Mouse (Mus musculus) liver (tissue): ENCODE results near the gene Ascc2.

Source experiments
- DNase-seq: peaks from one replicate; pipeline ENCODE4 v3.0.0-alpha.2; 2020; ENCODE audit warnings: mixed read lengths

Ascc2 gene

GRCm38 (mm10) chr11:4721728-4722127 is 84.2 kb downstream of the Ascc2 start:
- DNase-seq, result no peak

DNA sequence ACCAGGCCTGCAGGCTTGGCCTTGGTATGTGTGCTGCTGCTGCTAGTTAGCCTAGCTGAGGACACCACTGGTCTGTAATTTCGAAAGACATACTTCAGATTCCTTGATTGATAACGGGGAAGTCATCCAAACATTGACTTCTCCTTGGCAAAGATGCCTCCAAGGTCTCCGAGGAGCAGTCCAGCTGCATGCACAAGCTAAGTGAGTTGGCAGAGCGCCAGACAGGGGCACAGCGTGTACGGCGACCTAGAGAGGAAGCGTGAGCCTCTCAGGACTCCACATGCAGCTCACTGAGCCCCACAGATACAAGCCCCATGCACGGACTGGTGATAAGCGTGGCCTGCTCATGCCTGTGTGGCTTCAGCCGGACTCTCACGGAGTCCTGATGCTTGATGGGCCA is 92.1 kb downstream of the Ascc2 start:
- peak; percentile 40 for DNase-seq

GRCm38 (mm10) chr11:4730096-4730495 is 92.5 kb downstream of the Ascc2 start:
- no peak for DNase-seq

- no peak for DNase-seq
Measured at GRCm38 (mm10) chr11:4730913-4731312, 93.4 kb downstream of the Ascc2 start.

- DNase-seq, result no peak
Measured at GRCm38 (mm10) chr11:4731781-4732180, 94.2 kb downstream of the Ascc2 start.

DNA sequence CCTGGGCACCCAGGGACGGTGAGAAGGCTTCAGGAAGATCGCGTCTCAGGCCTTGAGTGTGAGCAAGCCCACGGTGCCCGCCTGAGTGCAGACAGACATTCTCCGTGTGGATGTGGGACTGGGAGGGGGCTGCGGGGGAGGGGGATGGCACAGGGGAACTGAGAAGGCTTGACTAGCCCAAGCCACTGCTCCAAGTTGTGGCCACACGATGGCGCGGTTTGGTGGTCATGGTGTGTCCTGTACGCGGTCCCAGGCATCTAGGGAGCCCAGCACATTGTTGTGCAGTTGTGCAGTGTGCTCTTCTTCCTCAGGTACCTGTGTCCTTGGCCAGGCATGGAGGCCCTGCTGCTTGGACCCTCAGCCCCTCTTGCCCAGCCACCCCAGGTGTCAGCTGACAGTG is 96.6 kb downstream of the Ascc2 start:
- peak; percentile 36 for DNase-seq
